Mouse (Mus musculus): ENCODE data around the gene Zfp366.

- TF ChIP-seq POLR2A (IDR thresholded peaks at IDR 0.05; ENCODE audit: low read depth, low read length): no peak
- no peak for TF ChIP-seq CTCF (conservative IDR thresholded peaks at IDR 0.05; ENCODE audit: insufficient read depth, insufficient read length, low read depth, low read length)
Observed at GRCm38 (mm10) chr13:99146355-99146871, 38.2 kb upstream of the Zfp366 start.

Data from kidney, adult 2 months (tissue).